Mouse (Mus musculus) thymus, adult 2 months (tissue): ENCODE measurements around the gene C8g.

Experiments used
- CTCF ChIP-seq: fragments of 200-500 bp; IDR thresholded peaks from 2 replicates; pipeline ENCODE4 v1.5.1; 2012; ENCODE audit warnings: mild to moderate bottlenecking, control low read depth, low read length, moderate library complexity, borderline replicate concordance; ENCODE audit not compliant: control insufficient read depth, poor library complexity, insufficient read depth; ENCODE audit errors: extremely low read depth
- POLR2A ChIP-seq: fragments of 200-500 bp; IDR thresholded peaks from 2 replicates; pipeline ENCODE4 v1.6.1; 2012; ENCODE audit warnings: mild to moderate bottlenecking, low read length, control low read depth, moderate library complexity; ENCODE audit not compliant: control insufficient read depth, poor library complexity, insufficient read depth; ENCODE audit errors: extremely low read depth

DNA sequence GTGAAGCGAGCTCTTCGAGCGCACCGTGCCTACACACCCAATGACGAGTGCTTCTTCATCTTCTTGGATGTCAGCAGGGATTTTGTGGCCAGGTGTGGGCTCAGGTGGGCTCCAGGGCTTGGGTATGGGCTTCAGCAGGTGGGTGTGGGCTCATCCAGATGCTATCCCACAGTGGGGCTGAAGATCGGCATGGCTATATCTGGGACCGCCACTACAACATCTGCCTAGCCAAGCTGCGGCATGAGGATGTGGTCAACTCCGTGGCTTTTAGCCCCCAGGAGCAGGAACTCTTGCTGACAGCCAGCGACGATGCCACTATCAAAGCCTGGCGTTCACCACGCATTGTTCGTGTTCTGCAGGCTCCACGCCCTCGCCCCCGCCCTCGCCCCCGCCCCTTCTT is 3.0 kb upstream of the C8g start:
- no peak for TF ChIP-seq POLR2A
- no peak for TF ChIP-seq CTCF
